Mouse (Mus musculus) midbrain, postnatal 0 days (tissue): ENCODE data around the gene Ier5l. TPM values are rescaled to one million over a fixed set of nuclear protein-coding genes. Genes with fewer than 3 reads are reported as not detected.
A peak's percentile ranks its signal among the peaks of the same experiment; 100 is the strongest.

Experiments
- ATAC-seq: fragments of 200-750 bp; cut with Nextera tagmentation; 2 replicates; pipeline ENCODE4 v1.8.0; 2017; ENCODE audit warnings: moderate number of reproducible peaks, mild to moderate bottlenecking, moderate TSS enrichment, moderate library complexity; ENCODE audit not compliant: low FRiP score
- DNase-seq: peaks from one replicate; pipeline ENCODE4 v3.0.0-alpha.2; 2015; ENCODE audit warnings: low spot score
- H3K27ac ChIP-seq: fragments of 300-500 bp; sonication (generic); 2 replicates; pipeline ENCODE4 v1.5.1; 2014; ENCODE audit warnings: low read depth, mild to moderate bottlenecking, low read length, mixed read lengths
- H3K27me3 ChIP-seq: fragments of 300-500 bp; sonication (generic); 2 replicates; pipeline ENCODE4 v1.6.1; 2014; ENCODE audit warnings: low read length, control low read depth, mixed read lengths; ENCODE audit not compliant: insufficient read depth
- H3K36me3 ChIP-seq: fragments of 300-500 bp; sonication (generic); 2 replicates; pipeline ENCODE4 v1.6.1; 2014; ENCODE audit warnings: low read length, control low read depth, mixed read lengths; ENCODE audit not compliant: insufficient read depth
- H3K4me1 ChIP-seq: fragments of 300-500 bp; sonication (generic); 2 replicates; pipeline ENCODE4 v1.6.1; 2014; ENCODE audit warnings: mild to moderate bottlenecking, control low read depth, antibody characterized with exemption, low read length, mixed read lengths; ENCODE audit not compliant: insufficient read depth
- H3K4me2 ChIP-seq: fragments of 300-500 bp; sonication (generic); 2 replicates; pipeline ENCODE4 v1.6.1; 2014; ENCODE audit warnings: low read depth, mild to moderate bottlenecking, low read length, mixed read lengths; ENCODE audit not compliant: poor library complexity, severe bottlenecking
- H3K4me3 ChIP-seq: fragments of 300-500 bp; sonication (generic); 2 replicates; pipeline ENCODE4 v1.5.1; 2014; ENCODE audit warnings: low read depth, mild to moderate bottlenecking, low read length, moderate library complexity
- H3K9ac ChIP-seq: fragments of 300-500 bp; sonication (generic); replicated peaks from 2 replicates; pipeline ENCODE4 v1.6.1; 2014; ENCODE audit warnings: mild to moderate bottlenecking, low read length, moderate library complexity, mixed read lengths; ENCODE audit not compliant: poor library complexity, severe bottlenecking
- H3K9me3 ChIP-seq: fragments of 300-500 bp; sonication (generic); 2 replicates; pipeline ENCODE4 v1.6.1; 2016; ENCODE audit warnings: low read length, control low read depth
- CTCF ChIP-seq: IDR thresholded peaks from 2 replicates; pipeline ENCODE4 v1.5.1; 2016; ENCODE audit warnings: antibody characterized with exemption, mild to moderate bottlenecking
- WGBS: fragments of 180-500 bp; shearing (Covaris S2); extraction: QIAGEN DNeasy Blood & Tissue Kit; methylation state at CpG from one replicate; pipeline ENCODE4 v1.1.7; 2014; 5-methylcytosine and 5-hydroxymethylcytosine counted together
- polyA plus RNA-seq: library from polyadenylated mRNA; unstranded; fragments of >200 nt; fragmentation: Nextera tagmentation; extraction: Ambion mirVana; gene quantifications from 2 replicates; pipeline ENCODE4 v1.2.1, GENCODE M21; 2015
- total RNA-seq: library from RNA; depleted of rRNA; stranded (reverse); fragments of >200 nt; gene quantifications from 2 replicates; pipeline ENCODE4 v1.2.3, GENCODE M21; 2014

The Ier5l gene
- total and polyA plus RNA-seq, 2 experiments from 2014 or later: 2.6 to 28.2 TPM

- WGBS: under 1% methylated on average over 42 of the region's 51 CpGs
- Histone ChIP-seq H3K27ac (peak overlapping the region; percentile 87), H3K4me3 (peak overlapping the region; percentile 87), H3K9ac (peak overlapping the region; percentile 82), H3K4me1 (peaks cover 21% of the 10 kb centered on the region; the same call in 1 of the 2 replicates), H3K9me3 (no peaks in the 10 kb centered on the region), H3K27me3 (no peaks in the 10 kb centered on the region), H3K4me2 (peak overlapping the region; percentile 98), H3K36me3 (no peaks in the 10 kb centered on the region)
- no peak for ATAC-seq
- peak; percentile 77 for DNase-seq
- no peak for TF ChIP-seq CTCF
These were observed 2.0 kb downstream of the Ier5l start for GRCm38 (mm10) chr2:30471795-30472720.

- H3K27me3 ChIP-seq: no peaks in the 10 kb centered on the region
- H3K9ac ChIP-seq: no peak overlapping the region
- peaks cover 21% of the 10 kb centered on the region; the same call in 1 of the 2 replicates for H3K4me1 ChIP-seq
- no peak for TF ChIP-seq CTCF
- H3K4me3 ChIP-seq: peak overlapping the region; percentile 87
- DNase-seq (no peak), ATAC-seq (no peak)
- no peaks in the 10 kb centered on the region for H3K9me3 ChIP-seq
- peak overlapping the region; percentile 12; the same call in 1 of the 2 replicates for H3K27ac ChIP-seq
- H3K36me3 ChIP-seq: no peaks in the 10 kb centered on the region
- peak overlapping the region; percentile 98 for H3K4me2 ChIP-seq
- WGBS: 2% methylated on average over 8 of the region's 8 CpGs
These were observed 3.0 kb downstream of the Ier5l start for GRCm38 (mm10) chr2:30471051-30471450.

- Histone ChIP-seq H3K4me2 (peak overlapping the region; percentile 98), H3K9ac (peak overlapping the region; percentile 69), H3K4me1 (peaks cover 21% of the 10 kb centered on the region; the same call in 1 of the 2 replicates), H3K9me3 (no peaks in the 10 kb centered on the region), H3K27ac (peak overlapping the region; percentile 80), H3K4me3 (peak overlapping the region; percentile 87), H3K27me3 (no peaks in the 10 kb centered on the region), H3K36me3 (no peaks in the 10 kb centered on the region)
- ATAC-seq (0 out of 2 replicates have a peak, but pooled peaks have one; percentile 2), DNase-seq (peak; percentile 79)
- peak; percentile 47; the same call in 1 of the 2 replicates for TF ChIP-seq CTCF
- WGBS: under 1% methylated on average over 46 of the region's 46 CpGs
These were observed 3.7 kb downstream of the Ier5l start for GRCm38 (mm10) chr2:30470143-30470946.

GRCm38 (mm10) chr2:30469796-30470142 lies 4.2 kb downstream of the Ier5l start:
- Histone ChIP-seq H3K4me2 (peak overlapping the region; percentile 98), H3K36me3 (no peaks in the 10 kb centered on the region), H3K27ac (peak overlapping the region; percentile 80), H3K4me3 (peak overlapping the region; percentile 87), H3K27me3 (no peaks in the 10 kb centered on the region), H3K9me3 (no peaks in the 10 kb centered on the region), H3K4me1 (peaks cover 21% of the 10 kb centered on the region; the same call in 1 of the 2 replicates), H3K9ac (peak overlapping the region; percentile 69)
- peak; percentile 89 for TF ChIP-seq CTCF
- ATAC-seq (peak; percentile 45; the same call in 1 of the 2 replicates), DNase-seq (peak; percentile 93)
- WGBS: 1% methylated on average over 19 of the region's 19 CpGs

GRCm38 (mm10) chr2:30469009-30469408 lies 5.0 kb downstream of the Ier5l start:
- TF ChIP-seq CTCF: no peak
- peak overlapping the region; percentile 69 for H3K9ac ChIP-seq
- no peak for DNase-seq
- H3K36me3 ChIP-seq: no peaks in the 10 kb centered on the region
- H3K4me1 ChIP-seq: peaks cover 17% of the 10 kb centered on the region; the same call in 1 of the 2 replicates
- H3K9me3 ChIP-seq: no peaks in the 10 kb centered on the region
- H3K27ac ChIP-seq: peak overlapping the region; percentile 80
- WGBS: 54% methylated on average over 6 of the region's 6 CpGs
- peak overlapping the region; percentile 98 for H3K4me2 ChIP-seq
- H3K4me3 ChIP-seq: no peak overlapping the region
- no peaks in the 10 kb centered on the region for H3K27me3 ChIP-seq
- ATAC-seq: no peak
